Mouse (Mus musculus): ENCODE results near the gene Mitd1.

Mitd1 gene

DNA sequence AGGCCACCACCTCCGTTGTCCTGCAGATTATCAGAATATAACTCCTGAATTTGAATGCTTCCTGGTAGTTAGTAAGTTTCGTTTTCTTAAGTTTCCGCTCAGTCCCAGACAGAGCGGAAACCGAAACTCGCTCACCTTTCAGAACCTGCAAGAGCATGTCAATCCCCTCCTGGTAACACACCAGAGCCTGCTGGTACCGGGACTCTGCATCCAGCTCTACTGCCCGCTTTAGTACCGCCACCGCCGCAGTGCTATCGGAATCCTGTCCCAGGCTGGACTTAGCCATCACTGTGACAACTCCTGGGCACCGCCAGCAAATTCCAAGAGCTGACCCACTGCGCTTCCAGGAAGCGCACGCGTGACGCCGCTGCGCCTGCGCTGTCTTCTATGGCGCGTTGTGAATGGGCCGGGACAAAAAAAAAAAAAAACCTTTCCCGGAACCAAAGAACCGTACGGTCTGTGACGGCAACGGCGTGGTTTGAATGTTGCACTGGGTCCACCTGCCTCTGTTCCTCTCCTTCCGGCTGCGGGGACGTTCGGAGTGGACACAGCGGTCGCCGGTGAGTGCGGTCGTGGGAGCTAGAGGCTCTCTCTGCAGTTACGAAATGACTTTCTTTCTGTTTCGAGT, at the start of gene Mitd1, which contains the start of gene Mrpl30:
Mitd1 (minus strand) TSS at position 387 of the 628 bp plus-strand sequence.
Mrpl30 (plus strand) TSS at position 453 of the 628 bp plus-strand sequence.
- DNase-seq (ENCODE audit: low read depth, low spot score) = peak; percentile 82

DNA sequence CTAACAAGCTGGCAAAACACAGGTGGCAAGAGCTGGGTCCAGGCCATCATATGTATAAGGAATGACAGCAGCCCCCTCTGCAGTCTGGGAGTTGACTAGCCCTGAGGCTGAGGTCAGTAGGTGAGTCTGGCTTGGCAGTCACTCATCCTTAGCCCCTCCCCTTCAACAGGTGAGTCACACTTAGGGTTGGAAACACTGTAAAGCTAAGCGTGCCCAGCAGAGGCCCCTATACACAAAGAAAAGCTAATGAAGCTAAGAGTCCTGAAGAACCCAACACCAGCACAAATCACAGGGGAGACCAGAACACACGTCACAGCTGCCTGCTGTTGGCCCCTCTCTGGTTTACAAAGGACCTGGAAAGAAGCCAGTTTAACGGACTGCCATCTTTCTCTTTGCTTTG, 41.6 kb upstream of the Mitd1 start:
- DNase-seq (ENCODE audit: low read depth, low spot score) = no peak

DNA sequence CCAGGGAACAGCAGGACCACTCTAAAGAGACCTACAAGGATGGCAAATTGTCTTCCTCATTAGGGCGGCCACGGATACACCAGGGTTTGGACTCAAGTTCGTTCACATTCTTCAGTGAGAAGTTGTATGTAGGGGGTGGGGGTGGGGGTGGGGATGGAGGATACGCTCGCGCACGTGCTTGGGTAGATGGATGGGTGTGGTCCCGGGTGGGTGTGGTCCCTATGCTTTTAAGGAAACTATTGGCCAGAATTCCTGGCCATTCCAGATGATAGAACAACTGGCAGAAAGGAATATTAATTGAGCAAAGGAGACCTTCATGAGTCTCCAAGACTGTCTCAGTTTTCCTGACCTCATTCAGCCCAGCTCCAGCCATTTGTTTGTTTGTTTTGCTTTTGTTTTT, 35.8 kb upstream of the Mitd1 start:
- no peak for DNase-seq (ENCODE audit: low read depth, low spot score)

DNA sequence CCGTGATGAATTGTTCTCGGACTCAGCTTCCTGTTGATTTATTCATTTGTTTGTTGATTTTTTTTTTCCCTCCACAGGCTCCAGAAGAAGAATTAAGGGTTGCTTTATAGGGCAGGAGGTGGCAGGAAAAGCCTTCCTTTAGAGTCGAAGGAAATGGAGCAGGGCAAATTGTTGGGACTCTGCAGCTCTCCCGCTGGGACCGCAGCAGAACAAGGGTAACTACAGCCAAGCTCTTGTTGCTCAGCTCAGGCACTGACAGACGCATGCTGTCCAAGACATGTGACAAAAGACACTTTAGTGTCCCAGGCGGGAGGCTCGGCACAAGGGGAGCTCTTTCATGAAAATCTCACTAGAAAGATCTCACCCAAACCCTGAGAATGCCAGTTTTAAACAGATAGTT, 32.3 kb upstream of the Mitd1 start:
- no peak for DNase-seq (ENCODE audit: low read depth, low spot score)

DNA sequence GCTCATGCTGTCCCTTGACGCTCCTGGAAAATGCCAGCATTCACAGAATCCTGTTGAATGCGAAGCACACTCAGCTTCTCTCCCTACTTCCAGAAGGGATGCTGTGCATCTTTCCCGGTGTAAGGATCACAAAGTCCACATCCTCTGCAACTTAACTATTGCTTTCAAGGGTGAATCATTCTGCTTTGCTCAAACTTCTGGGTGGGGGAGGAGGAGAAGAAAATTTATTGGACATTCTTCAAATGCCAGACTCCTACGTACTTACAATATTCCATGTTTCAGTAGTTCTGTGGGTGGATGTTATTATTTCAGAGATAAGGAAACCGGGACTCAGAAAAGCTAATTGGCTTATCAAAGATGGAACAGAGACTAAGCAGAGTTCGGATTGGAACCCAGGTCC, 27.9 kb upstream of the Mitd1 start:
- no peak for DNase-seq (ENCODE audit: low read depth, low spot score)

DNA sequence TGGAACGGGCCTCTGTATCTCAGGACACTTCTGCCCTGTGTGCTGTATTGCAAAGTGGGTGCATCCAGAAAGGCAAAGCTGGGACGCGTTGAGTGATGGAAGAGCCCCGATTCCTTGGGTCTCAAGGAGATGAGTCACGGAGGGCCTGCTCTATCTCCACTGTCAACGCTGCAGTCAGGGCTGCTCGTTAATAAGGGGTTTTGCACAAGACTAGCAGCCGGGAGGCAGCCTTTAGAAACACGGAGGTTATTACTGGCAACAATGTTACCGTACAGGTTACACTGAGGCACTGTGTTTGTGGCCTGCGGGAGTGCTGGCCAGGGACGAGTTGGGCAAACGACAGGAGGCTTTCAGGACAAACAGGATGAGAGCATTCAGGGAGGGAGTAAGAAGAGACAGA, 27.5 kb upstream of the Mitd1 start:
- no peak for DNase-seq (ENCODE audit: low read depth, low spot score)

DNA sequence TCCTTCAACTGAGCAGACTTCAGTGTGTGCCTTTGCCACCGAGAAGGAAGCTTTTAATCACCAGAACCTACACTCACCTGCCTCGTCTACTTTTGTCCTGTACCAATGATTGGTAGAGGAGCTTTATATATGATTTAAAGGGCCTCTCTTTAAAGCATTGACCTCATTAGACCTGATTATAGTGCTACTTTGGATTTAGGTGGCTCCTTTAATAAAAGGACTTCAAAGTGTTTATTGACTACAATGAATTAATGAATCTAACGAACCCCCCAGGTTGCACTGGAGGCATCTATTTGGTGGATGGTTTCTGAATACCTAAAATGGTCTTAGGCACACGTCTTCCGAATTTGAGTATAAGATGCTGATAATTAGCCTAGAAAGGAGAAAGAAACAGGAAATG, 26.2 kb upstream of the Mitd1 start, which contains the start of gene Lyg2:
Lyg2 (minus strand) TSS at position 101 of the 400 bp plus-strand sequence.
- DNase-seq (ENCODE audit: low read depth, low spot score) = no peak

DNA sequence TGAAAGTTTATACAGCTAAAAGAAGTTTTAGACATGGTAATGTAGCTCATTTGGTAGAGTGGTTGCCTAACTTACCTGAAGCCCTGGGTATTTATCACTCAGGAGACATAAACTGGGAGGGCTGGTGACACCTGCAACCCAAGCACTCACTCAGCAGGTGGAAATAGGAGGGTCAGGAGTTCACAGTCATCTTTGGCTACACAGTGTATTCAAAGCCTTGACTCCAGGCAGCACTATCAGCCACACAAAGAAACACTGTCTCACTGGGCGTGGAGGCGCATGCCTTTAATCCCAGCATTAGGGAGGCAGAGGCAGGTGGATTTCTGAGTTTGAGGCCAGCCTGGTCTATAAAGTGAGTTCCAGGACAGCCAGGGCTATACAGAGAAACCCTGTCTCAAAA, 22.5 kb upstream of the Mitd1 start:
- no peak for DNase-seq (ENCODE audit: low read depth, low spot score)

DNA sequence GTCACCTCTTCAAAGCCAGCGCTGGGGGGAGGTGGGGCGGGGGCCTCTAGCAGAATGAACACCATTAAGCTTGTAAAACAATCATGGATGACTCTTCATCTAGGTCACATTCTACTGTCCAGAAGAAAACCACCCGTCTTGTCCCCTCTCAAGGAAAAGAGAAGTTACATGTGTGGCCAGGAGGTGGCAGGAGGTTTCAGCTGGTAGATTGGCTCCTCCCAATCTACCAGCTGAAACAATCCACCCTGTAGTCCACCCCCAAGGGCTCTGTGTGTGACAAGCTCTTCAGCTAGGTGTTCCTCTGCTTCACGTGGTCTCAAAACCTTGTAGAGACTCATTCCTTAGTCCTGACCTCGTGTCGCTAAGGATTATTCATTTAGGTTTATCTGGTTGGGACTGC, 13.0 kb upstream of the Mitd1 start:
- no peak for DNase-seq (ENCODE audit: low read depth, low spot score)

DNA sequence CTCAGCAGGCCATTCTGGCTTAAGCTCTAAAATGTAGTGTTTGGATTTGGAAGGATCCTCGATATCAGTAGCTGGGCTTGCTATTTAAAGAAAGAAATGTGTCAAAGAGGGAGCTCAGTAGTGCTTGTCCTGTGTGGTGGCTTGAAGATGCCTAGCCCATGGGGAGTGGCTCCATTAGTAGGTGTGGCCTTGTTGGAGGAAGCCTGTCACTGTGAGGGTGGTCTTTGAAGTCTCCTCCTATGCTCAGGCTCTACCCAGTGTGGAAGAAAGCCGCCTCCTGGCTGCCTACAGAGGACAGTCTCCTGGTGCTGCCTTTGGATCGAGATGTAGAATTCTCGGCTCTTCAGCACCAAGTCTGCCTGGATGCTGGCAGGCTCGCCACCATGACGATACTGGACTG, 10.1 kb upstream of the Mitd1 start:
- DNase-seq (ENCODE audit: low read depth, low spot score) = no peak

DNA sequence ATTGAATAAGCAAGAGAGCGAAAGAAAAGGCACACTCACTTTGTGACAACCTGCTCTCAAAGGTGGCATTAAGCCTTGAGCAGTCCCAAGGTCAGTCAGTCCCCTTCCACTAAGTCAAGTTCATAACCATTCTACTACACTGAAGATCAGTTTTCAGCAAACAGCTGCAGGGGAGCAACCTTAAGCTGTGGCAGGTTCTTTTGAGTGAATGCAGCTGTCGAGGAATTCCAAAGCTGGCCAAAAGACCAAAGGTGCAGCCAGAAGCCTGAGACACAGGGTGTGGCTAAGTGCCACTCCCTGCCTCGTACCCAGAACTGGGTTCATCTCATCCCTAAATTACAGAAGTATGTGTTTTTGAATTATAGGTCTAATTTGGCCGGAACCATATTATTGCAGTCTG, 9.6 kb upstream of the Mitd1 start:
- no peak for DNase-seq (ENCODE audit: low read depth, low spot score)

DNA sequence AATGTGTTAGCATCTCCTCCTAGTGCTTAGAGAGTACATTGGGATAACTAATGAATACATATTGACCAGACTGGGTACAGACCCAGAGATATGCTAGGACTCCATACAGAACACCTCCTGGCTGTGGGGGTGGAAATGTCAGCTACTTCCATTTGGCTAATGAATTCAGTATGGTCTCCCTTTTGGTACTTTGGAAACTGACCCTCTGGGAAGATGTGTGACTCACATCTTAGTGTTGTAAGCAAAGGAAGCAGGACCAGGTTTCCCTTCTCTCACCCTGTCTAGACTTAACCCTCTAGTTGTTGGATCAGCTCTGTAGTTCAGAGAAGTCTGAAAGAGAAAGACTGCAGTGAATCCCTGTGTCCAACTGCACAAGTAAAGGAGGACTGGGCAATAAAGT, 4.4 kb upstream of the Mitd1 start:
- DNase-seq (ENCODE audit: low read depth, low spot score) = no peak

DNA sequence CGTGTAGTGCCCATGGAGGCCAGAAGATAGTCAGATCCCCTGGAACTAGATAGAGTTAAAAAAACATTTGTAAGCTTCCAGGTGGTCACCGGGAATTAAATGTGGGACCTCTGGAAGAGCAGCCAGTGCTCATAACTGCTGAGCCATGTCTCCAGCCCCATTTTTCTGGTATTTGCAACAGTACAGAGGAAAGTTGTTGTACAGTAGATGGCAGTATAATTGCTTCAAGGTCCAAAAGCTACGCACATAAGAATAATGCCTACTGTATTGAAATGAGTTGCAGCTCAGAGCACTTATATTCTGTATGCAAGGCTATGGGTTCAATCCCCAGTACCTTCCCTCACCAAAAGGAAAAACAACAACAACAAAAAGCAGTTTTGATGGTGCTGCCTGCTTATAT, 1.2 kb upstream of the Mitd1 start:
- no peak for DNase-seq (ENCODE audit: low read depth, low spot score)

DNA sequence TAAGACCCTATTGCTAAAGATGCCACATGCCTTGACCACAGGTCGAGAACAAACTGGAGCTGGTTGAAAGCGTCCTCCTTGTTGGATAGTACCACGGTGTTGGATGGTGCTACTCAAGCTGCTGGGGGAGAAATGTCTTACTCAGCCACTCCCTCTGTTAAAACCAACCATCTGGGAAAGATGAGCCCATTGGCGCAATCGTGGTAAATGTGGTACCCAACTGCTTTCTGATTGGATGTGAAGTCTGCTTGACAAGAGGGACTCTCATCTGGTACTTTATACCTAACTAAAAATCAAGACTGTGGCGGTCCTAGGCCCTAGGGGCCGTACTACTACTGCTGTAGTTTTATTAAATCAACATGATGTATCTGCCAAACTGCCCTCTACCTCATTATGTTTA, 1.0 kb downstream of the Mitd1 start:
- DNase-seq (ENCODE audit: low read depth, low spot score) = no peak

DNA sequence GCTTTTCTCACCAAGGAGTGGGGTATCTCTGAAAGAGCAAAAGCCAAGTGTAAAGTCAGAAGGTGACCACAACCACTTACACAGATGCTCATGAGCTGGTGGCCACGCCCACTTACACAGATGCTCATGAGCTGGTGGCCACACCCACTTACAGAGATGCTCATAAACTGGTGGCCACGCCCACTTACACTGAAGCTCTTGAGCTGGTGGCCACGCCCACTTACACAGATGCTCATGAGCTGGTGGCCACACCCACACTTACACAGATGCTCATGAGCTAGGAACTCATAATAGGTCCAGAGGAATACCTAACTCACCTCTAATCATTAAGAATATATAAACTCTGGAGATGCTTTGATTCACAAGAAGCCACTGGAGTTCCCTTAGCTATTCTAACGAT, 5.8 kb downstream of the Mitd1 start:
- no peak for DNase-seq (ENCODE audit: low read depth, low spot score)

DNA sequence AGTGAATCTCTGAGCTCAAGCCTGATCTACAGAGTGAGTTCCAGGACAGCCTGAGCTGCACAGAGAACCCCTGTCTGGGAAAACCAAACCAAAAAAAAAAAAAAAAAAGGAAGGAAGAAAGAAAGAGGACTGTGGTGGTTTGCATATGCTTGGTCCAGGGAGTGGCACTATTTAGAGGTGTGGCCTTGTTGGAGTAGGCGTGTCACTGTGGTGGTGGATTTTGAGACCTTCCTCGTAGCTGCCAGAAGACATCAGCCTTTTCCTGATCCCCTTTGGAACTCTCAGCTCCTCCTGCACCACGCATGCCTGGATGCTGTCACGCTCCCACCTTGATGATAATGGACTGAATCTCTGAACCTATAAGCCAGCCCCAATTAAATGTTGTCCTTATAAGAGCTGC, 6.8 kb downstream of the Mitd1 start:
- no peak for DNase-seq (ENCODE audit: low read depth, low spot score)

DNA sequence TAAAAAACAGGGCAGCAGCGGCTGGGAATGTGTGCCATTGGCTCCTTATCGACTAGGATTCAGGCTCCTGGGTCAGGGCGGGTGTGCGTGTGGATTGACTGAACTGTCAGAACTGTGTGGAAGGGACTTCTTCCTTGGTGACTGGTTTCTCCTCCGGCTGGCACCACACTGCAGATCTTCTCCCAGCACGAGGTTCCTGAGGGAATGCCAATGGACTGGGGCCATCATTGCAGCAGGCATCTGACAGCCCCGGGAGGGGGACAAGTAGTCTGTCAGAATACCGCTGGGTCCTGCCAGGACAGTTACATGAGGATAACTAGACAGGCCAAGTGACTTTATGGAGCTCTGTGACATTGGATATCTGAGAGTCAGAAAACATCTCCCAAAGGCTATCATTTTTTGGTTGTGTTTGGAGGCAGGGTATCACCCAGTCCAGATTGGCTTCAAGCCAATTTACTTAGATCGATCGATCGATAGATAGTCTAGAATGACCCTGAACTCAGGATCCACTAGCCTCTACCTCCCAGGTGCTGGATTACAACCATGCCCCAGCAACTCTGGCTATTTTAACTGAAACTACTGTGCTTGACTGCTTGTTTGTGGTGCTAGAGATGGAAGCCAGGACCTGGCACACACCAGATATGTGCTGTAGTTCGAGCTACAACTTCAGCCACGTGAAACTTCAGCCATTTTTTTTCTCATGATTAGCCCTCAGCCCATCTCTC, 12.3 kb downstream of the Mitd1 start:
- no peak for DNase-seq (ENCODE audit: low read depth, low spot score)

DNA sequence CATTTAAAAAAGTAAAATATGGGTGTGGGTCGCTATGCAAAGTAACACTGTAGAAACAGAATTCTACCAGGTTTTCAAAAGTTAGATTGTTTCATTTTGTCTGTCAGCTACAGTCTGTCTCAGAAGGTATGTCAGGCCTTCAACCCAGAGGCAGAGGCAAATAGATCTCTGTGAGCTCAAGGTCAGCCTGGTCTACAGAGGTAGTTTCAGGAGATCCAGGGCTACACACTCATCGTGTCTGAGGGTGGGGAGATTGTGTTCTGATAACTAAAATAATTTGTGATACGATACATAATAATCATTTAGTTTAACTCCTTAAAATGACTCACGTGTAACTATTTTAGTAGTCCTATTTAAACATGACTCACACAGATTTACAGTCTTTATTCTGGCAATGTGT, 17.1 kb downstream of the Mitd1 start:
- no peak for DNase-seq (ENCODE audit: low read depth, low spot score)

DNA sequence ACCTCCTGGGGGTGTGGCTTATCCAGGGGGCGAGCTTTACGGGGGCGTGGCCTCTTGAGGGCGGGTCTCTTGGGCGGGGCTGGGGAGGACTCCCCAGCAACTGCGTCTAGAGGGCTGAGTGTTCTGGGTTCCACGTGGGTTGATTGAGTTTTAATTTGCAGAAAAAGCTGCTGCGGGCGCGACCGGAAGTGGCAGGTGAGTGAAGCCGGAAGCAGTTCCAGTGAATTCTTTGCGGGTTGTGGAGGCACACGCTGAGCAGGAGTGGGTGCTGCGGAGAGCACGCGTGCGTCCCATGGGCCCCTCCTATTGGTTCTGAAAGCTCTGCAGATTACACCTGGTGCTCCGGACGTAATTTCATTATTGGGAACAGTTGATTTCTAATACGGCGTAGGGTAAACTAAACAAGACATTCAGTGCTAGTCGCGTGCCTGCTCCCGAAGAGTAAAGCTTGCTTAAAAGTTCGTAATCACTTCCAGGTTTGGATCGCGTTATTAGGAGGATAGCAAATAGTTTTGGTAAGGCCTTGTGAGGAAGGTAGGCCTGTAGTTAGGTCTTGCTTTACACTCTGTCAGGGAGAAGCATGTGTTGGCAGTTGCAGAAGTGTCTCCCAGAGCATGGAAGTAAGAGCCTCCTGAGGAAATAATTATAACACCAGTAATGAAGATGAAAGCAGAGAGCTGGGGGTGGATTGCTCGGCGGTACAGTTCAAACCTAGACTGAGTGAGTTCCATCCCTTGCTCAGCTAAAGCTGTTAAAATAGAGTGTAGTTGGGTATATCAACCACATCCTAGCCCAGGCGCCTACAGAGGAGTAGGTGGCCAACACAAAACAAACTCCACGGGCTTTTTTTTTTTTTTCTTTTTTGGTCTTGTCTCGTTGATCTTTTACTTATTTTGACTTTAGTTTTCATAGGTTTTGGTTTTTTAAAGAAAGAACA, 17.8 kb downstream of the Mitd1 start:
- DNase-seq (ENCODE audit: low read depth, low spot score) = peak; percentile 75

DNA sequence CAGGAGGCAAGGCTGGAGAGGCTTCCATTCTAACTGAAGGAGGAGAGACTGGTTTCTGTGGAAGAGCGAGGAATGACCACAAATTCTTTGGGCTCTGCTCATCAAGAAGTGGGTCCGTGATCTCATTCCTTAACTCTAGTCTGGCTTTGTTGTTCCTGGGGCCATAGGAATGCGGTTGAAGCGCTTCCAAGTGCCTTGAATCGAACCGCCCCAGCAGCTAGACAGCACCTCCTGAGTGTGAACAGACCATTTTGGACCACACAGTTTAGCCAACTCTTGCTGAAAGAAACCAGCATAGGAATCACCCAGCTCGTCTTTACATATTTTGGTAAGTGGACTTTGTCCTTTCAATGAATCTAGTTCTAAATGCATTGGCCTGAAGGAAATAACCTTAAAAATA, 18.5 kb downstream of the Mitd1 start, which contains the start of gene Lipt1:
Lipt1 (plus strand) TSS at position 35 of the 400 bp plus-strand sequence.
- DNase-seq (ENCODE audit: low read depth, low spot score) = no peak

DNA sequence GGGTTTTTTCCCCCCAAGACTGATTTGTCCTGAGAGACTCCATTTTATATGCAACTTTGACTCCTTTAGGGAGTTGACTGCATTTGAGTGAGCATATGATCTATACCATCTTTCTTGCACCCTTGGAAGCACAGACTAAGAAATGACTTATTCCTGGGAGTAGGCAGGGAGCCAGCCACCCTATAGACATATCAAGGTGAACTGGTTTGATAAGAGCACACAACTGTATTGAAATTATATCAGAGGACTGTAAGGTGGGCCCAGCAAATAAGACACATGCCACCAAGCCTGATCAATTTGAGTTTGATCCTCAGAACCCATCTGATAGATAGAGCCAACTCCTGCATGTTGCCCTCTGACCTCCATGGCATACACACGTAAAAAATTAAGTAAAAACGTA, 20.8 kb downstream of the Mitd1 start:
- no peak for DNase-seq (ENCODE audit: low read depth, low spot score)

DNA sequence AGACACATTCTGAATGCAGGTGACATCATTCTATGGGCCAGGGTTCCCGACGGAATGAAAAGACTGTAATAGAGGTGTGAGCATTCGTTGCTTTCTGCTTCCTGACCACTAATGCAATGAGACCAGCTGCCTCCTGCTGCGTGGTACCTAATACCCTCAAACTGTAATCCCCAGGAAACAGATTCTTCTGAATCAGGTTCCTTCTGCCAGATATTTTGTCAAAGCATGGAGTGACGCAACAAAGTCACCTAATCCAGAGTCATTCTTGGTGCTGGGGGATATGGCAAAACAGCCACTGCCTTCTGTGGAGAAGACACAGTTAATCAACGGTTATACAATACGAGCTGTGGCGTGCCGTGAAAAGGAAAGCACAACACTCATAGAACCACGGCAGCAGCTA, 21.6 kb downstream of the Mitd1 start:
- DNase-seq (ENCODE audit: low read depth, low spot score) = no peak

All from brain, embryonic 18.5 days (tissue).